Comparison of ENCODE assay signal across 7 mouse cellular contexts in genomic region chr7:80113989-80114388, GRCm38 (mm10). TPM values are rescaled to one million over a fixed set of nuclear protein-coding genes. Genes with fewer than 3 reads are reported as not detected.
DNase-seq lines count a peak whose midpoint lies in the region; ATAC-seq and TF ChIP-seq lines count a peak whose summit lies in the region.

No protein-coding gene starts in this region.

- peak overlapping the region; percentile 98 for H3K27ac ChIP-seq in forebrain, postnatal 0 days (ENCODE audit: low read depth, low read length)
- H3K27ac ChIP-seq in hindbrain, embryonic 14.5 days, result peak overlapping the region; percentile 97
- peak overlapping the region; percentile 97 for H3K27ac ChIP-seq in limb, embryonic 15.5 days
- peak overlapping the region; percentile 98 for H3K27ac ChIP-seq in midbrain, postnatal 0 days (ENCODE audit: low read depth, low read length)

- peaks cover 8% of the 10 kb centered on the region for H3K36me3 ChIP-seq in C2C12 (ENCODE audit: control insufficient read depth, insufficient read depth)
- no peaks in the 10 kb centered on the region for H3K36me3 ChIP-seq in forebrain, postnatal 0 days (ENCODE audit: insufficient read depth)
- peaks cover 11% of the 10 kb centered on the region; the same call in 1 of the 2 replicates for H3K36me3 ChIP-seq in hindbrain, embryonic 14.5 days (replicated peaks; ENCODE audit: control insufficient read depth, insufficient read depth)
- peaks cover 5% of the 10 kb centered on the region; the same call in 1 of the 2 replicates for H3K36me3 ChIP-seq in limb, embryonic 15.5 days
- H3K36me3 ChIP-seq in midbrain, postnatal 0 days (ENCODE audit: insufficient read depth, low read length), result no peaks in the 10 kb centered on the region

- DNase-seq in Muller cell, postnatal 12 days (ENCODE audit: inconsistent ontology term), result peak; percentile 80
- no peak for DNase-seq in forebrain, postnatal 0 days
- DNase-seq in hindbrain, embryonic 14.5 days (ENCODE audit: low spot score), result no peak
- DNase-seq in midbrain, postnatal 0 days (ENCODE audit: low spot score), result peak; percentile 57
- DNase-seq in left cerebral cortex, postnatal 14 days (ENCODE audit: low spot score in 2 of 2), result no peak

- 4% methylated on average over 10 of the region's 10 CpGs for WGBS in forebrain, postnatal 0 days
- WGBS in hindbrain, embryonic 14.5 days, result 3% methylated on average over 10 of the region's 10 CpGs
- 10% methylated on average over 10 of the region's 10 CpGs for WGBS in limb, embryonic 15.5 days
- 5% methylated on average over 10 of the region's 10 CpGs for WGBS in midbrain, postnatal 0 days

- peak overlapping the region; percentile 83 for H3K4me2 ChIP-seq in forebrain, postnatal 0 days (ENCODE audit: low read depth)
- peak overlapping the region; percentile 61 for H3K4me2 ChIP-seq in hindbrain, embryonic 14.5 days (replicated peaks)
- H3K4me2 ChIP-seq in limb, embryonic 15.5 days, result peak overlapping the region; percentile 66
- peak overlapping the region; percentile 85 for H3K4me2 ChIP-seq in midbrain, postnatal 0 days (ENCODE audit: low read depth, low read length, poor library complexity, severe bottlenecking)

- H3ac ChIP-seq in C2C12 (ENCODE audit: control insufficient read depth, insufficient read length, low read depth), result peak overlapping the region; percentile 95

- TF ChIP-seq CTCF in C2C12 (IDR thresholded peaks at IDR 0.05; ENCODE audit: control insufficient read depth, insufficient read depth, insufficient read length), result no peak
- TF ChIP-seq CTCF in forebrain, postnatal 0 days (IDR thresholded peaks at IDR 0.05; ENCODE audit: low read depth), result no peak
- TF ChIP-seq CTCF in midbrain, postnatal 0 days (IDR thresholded peaks at IDR 0.05), result no peak

- H3K79me3 ChIP-seq in C2C12 (ENCODE audit: low read depth), result peaks cover 42% of the 10 kb centered on the region

- H3K27me3 ChIP-seq in C2C12 (ENCODE audit: control insufficient read depth, insufficient read depth, insufficient read length), result no peaks in the 10 kb centered on the region
- H3K27me3 ChIP-seq in forebrain, postnatal 0 days (ENCODE audit: insufficient read depth, low read length), result no peaks in the 10 kb centered on the region
- no peaks in the 10 kb centered on the region for H3K27me3 ChIP-seq in hindbrain, embryonic 14.5 days (ENCODE audit: control insufficient read depth, insufficient read depth, low read length)
- H3K27me3 ChIP-seq in limb, embryonic 15.5 days, result no peaks in the 10 kb centered on the region
- no peaks in the 10 kb centered on the region for H3K27me3 ChIP-seq in midbrain, postnatal 0 days (ENCODE audit: insufficient read depth, low read length)

- peaks cover 3% of the 10 kb centered on the region; the same call in 1 of the 2 replicates for H3K4me1 ChIP-seq in forebrain, postnatal 0 days (ENCODE audit: insufficient read depth)
- H3K4me1 ChIP-seq in hindbrain, embryonic 14.5 days (replicated peaks; ENCODE audit: control insufficient read depth, insufficient read depth, low read length), result peaks cover 43% of the 10 kb centered on the region
- peaks cover 47% of the 10 kb centered on the region for H3K4me1 ChIP-seq in limb, embryonic 15.5 days
- peaks cover 8% of the 10 kb centered on the region; the same call in 1 of the 2 replicates for H3K4me1 ChIP-seq in midbrain, postnatal 0 days (ENCODE audit: insufficient read depth, low read length)

- ATAC-seq in forebrain, postnatal 0 days, result peak; percentile 0; the same call in 1 of the 2 replicates
- ATAC-seq in hindbrain, embryonic 14.5 days (ENCODE audit: low FRiP score), result no peak; the same call in 1 of the 2 replicates
- ATAC-seq in limb, embryonic 15.5 days (ENCODE audit: insufficient number of reproducible peaks, low FRiP score, low TSS enrichment, low read depth), result no peak
- ATAC-seq in midbrain, postnatal 0 days (ENCODE audit: low FRiP score), result 0 out of 2 replicates have a peak, but pooled peaks have one; percentile 15

- peak overlapping the region; percentile 60 for H3K4me3 ChIP-seq in C2C12 (ENCODE audit: insufficient read depth, poor library complexity, severe bottlenecking)
- peak overlapping the region; percentile 81 for H3K4me3 ChIP-seq in forebrain, postnatal 0 days (ENCODE audit: low read depth, low read length)
- H3K4me3 ChIP-seq in hindbrain, embryonic 14.5 days (replicated peaks; ENCODE audit: low read length), result peak overlapping the region; percentile 60
- peak overlapping the region; percentile 94 for H3K4me3 ChIP-seq in limb, embryonic 15.5 days
- H3K4me3 ChIP-seq in midbrain, postnatal 0 days (ENCODE audit: low read depth, low read length), result peak overlapping the region; percentile 77

- H3K79me2 ChIP-seq in C2C12 (ENCODE audit: control insufficient read depth, insufficient read depth), result peaks cover 61% of the 10 kb centered on the region

- H3K9me3 ChIP-seq in forebrain, postnatal 0 days (ENCODE audit: low read length), result no peaks in the 10 kb centered on the region
- no peaks in the 10 kb centered on the region for H3K9me3 ChIP-seq in hindbrain, embryonic 14.5 days (ENCODE audit: control insufficient read depth, low read length)
- no peaks in the 10 kb centered on the region for H3K9me3 ChIP-seq in limb, embryonic 15.5 days
- H3K9me3 ChIP-seq in midbrain, postnatal 0 days (ENCODE audit: low read length), result no peaks in the 10 kb centered on the region

- H3K9ac ChIP-seq in forebrain, postnatal 0 days, result peak overlapping the region; percentile 97
- H3K9ac ChIP-seq in hindbrain, embryonic 14.5 days, result peak overlapping the region; percentile 96
- H3K9ac ChIP-seq in limb, embryonic 15.5 days, result peak overlapping the region; percentile 89
- H3K9ac ChIP-seq in midbrain, postnatal 0 days (replicated peaks; ENCODE audit: low read length, poor library complexity, severe bottlenecking), result peak overlapping the region; percentile 96

- intact Hi-C loops in left cerebral cortex, postnatal 14 days (cut with DNase I), result no loop called here

TF ChIP-seq in C2C12, 6 proteins besides CTCF, POLR2A, EP300 and RAD21:
- TF ChIP-seq USF1 (IDR thresholded peaks at IDR 0.05; ENCODE audit: low read depth), result no peak

RNA-seq across cellular contexts. Expression of gene Idh2, which starts 1.2 kb away (rescaled TPM):
- 244 TPM for polyA plus RNA-seq in C2C12 (2012; fragmentation: generic; extraction: Trizol)
- total RNA-seq in forebrain, postnatal 0 days (2014; rRNA removed), result 143 and 145 TPM in 2 replicates
- 110 and 128 TPM in 2 replicates for polyA plus RNA-seq in forebrain, postnatal 0 days (2015; fragmentation: Nextera tagmentation; extraction: Ambion mirVana)
- 198 and 205 TPM in 2 replicates for polyA plus RNA-seq in hindbrain, embryonic 14.5 days (2014; fragmentation: Nextera tagmentation; extraction: Ambion mirVana)
- polyA plus RNA-seq in limb, embryonic 15.5 days (2015; fragmentation: Nextera tagmentation; extraction: Ambion mirVana), result 546 and 644 TPM in 2 replicates
- 122 and 136 TPM in 2 replicates for total RNA-seq in midbrain, postnatal 0 days (2014; rRNA removed)
- polyA plus RNA-seq in midbrain, postnatal 0 days (2015; fragmentation: Nextera tagmentation; extraction: Ambion mirVana), result 115 and 124 TPM in 2 replicates
- 10 to 100 TPM; 48.1 to 50.3 TPM for total RNA-seq in left cerebral cortex, postnatal 14 days (2021)

Comparison
In these comparisons a context has a peak if more than half of its experiments do, and no peak if none do; other contexts are left out.
1. DNase-seq: peak in Muller cell, postnatal 12 days (single experiment) and midbrain, postnatal 0 days (single experiment); none in forebrain, postnatal 0 days (single experiment), hindbrain, embryonic 14.5 days (single experiment) and left cerebral cortex, postnatal 14 days (0 of 2).
2. ATAC-seq: peak in forebrain, postnatal 0 days (single experiment) and midbrain, postnatal 0 days (single experiment); none in hindbrain, embryonic 14.5 days (single experiment) and limb, embryonic 15.5 days (single experiment).
3. Peak in every context shown above with its lines, with median percentiles within 50 percentile points of each other: H3K4me3 ChIP-seq, H3K27ac ChIP-seq, H3K4me2 ChIP-seq and H3K9ac ChIP-seq.